Mouse (Mus musculus): Measurements from ENCODE around the gene Mtmr12. TPM values are rescaled to one million over a fixed set of nuclear protein-coding genes. Genes with fewer than 3 reads are reported as not detected.
"Not testable (repeated sequence)": the region's sequence is repeated elsewhere in the genome, so short reads cannot be mapped to it uniquely, and the experiment has no call there.

Mtmr12 gene
- polyA plus RNA-seq, 1 experiment from 2014 or later = 9.2 TPM

DNA sequence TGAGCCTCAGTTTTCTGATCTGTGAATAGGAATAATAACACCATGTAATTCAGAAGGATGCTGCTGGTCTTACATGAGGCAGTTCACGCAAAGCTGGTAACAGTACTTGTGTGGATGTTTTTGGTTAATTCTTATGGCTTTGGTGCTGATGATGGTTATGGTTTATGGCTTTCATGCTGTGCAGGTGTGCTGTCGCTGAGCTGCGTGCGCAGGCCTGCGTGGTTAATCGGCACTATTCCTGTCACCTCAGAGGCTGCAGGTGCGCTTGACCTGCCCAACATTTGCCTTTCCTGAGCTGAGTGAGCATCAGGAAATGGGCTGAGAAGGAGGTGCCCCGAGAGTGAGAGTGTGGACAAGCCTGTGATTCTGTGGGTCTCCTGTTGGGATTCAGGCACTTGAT, 11.3 kb downstream of the Mtmr12 start:
- H3K27ac ChIP-seq (replicated peaks) = no peak overlapping the region
- H3K4me1 ChIP-seq (replicated peaks) = peaks cover 15% of the 10 kb centered on the region
- no peaks in the 10 kb centered on the region for H3K9me3 ChIP-seq
- no peak for ATAC-seq (ENCODE audit: low FRiP score, low read depth)
- H3K36me3 ChIP-seq = no peaks in the 10 kb centered on the region
- no peak overlapping the region for H3K4me2 ChIP-seq
- H3K4me3 ChIP-seq = no peak overlapping the region
- 94% methylated on average over 8 of the region's 8 CpGs for WGBS
- no peaks in the 10 kb centered on the region for H3K27me3 ChIP-seq
- no peak overlapping the region for H3K9ac ChIP-seq

DNA sequence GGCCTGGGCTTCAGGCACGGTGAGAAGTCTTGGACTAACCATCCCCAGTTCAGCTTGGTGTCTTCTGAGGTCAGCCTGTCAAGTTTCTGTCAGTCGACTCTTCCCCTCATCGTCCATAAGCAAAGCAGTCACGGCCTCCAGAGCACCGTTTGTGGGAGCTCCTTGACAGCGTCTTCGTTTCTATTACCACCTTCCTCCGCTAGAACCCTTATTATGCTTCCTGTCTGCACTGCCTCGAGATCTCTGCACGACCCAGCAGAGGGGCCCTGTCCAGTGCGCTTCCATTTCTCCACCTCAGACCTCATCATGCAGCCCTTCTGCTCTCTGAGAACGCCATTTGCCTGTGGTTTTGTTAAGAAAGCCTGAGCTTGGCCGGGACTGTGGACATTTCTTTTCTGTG, 12.0 kb downstream of the Mtmr12 start:
- no peak for ATAC-seq (ENCODE audit: low FRiP score, low read depth)
- Histone ChIP-seq H3K9ac (no peak overlapping the region), H3K4me2 (no peak overlapping the region), H3K27me3 (no peaks in the 10 kb centered on the region), H3K27ac (replicated peaks) (no peak overlapping the region), H3K4me1 (replicated peaks) (peaks cover 14% of the 10 kb centered on the region), H3K4me3 (no peak overlapping the region), H3K36me3 (no peaks in the 10 kb centered on the region), H3K9me3 (no peaks in the 10 kb centered on the region)
- 83% methylated on average over 13 of the region's 13 CpGs for WGBS

DNA sequence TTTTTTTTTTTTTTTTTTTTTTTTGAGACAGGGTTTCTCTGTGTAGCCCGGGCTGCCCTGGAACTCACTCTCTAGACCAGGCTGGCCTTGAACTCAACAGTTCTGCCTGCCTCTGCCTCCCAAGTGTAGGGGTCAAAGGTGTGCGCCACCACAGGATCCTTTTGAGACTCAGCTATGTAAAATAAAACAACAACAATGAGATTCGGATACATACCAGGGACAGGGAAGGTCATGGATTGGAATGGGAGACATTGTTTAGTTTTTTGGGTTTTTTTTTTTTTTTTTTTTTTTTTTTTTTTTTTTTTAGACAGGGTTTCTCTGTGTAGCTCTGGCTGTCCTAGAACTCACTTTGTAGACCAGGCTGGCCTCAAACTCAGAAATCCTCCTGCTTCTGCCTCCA, 12.5 kb downstream of the Mtmr12 start:
- not testable (repeated sequence) for H3K9ac ChIP-seq; H3K36me3 ChIP-seq; H3K9me3 ChIP-seq; H3K4me3 ChIP-seq; H3K4me2 ChIP-seq; ATAC-seq (ENCODE audit: low FRiP score, low read depth); H3K27me3 ChIP-seq; H3K27ac ChIP-seq (replicated peaks)
- peaks cover 19% of the 10 kb centered on the region for H3K4me1 ChIP-seq (replicated peaks)
- WGBS = 83% methylated on average over 3 of the region's 3 CpGs

DNA sequence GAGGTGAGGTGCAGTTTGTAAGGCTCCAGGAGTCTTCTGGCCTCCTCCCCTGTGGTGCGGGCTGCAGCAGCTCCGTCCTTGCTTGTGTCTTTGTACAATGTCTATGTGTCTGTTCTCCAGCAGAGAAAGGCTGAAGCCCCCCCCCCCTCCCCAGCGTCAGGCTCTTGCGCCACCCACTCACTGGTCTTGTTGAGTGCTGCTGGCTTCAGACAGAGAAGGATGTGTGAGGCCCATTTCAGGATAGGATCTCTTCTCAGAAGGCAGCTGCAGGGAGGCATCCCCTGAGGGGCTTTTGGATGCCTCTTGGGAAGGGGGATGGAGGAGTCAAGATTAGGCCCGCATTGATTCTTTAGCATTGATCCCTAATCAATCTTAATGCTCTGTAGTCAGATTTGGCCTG, 13.0 kb downstream of the Mtmr12 start:
- Histone ChIP-seq H3K27me3 (no peaks in the 10 kb centered on the region), H3K36me3 (no peaks in the 10 kb centered on the region), H3K27ac (replicated peaks) (no peak overlapping the region), H3K4me2 (no peak overlapping the region), H3K9me3 (no peaks in the 10 kb centered on the region), H3K9ac (no peak overlapping the region), H3K4me3 (no peak overlapping the region), H3K4me1 (replicated peaks) (peaks cover 24% of the 10 kb centered on the region)
- no peak for ATAC-seq (ENCODE audit: low FRiP score, low read depth)
- WGBS = 34% methylated on average over 5 of the region's 5 CpGs

DNA sequence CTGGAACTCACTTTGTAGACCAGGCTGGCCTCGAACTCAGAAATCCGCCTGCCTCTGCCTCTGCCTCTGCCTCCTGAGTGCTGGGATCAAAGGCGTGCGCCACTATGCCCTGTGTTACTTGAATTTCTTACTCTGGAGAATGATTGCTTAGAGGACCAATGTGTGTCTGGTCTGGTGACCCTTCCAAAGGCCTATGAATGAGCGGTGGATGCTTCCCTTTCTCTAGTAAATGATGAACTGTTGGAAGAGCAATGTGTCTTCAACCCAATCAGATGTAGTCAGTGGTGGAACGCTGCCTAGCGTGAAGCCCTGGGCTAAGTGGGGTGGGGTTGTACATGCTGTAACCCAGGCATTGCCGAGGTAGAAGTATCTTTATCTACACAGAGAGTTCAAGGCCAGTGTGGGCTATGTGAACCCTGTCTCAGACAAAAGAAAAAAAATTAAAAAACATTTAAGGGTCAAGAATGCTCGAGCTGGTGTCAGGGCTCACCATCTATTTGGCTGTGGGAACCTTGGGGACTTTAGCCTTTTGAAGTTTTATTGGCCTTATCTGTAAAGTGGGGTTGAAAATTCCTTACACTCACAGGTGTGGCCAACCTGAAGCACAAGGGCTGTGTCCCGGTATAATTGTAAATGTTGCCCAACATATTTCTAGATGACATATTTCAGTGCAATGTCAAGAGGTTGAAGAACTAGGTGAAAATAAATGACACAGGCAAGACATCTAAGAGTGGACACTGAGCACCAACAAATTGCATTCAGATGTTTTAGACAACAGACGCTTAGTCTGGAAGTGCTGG, 14.0 kb downstream of the Mtmr12 start:
- no peak for ATAC-seq (ENCODE audit: low FRiP score, low read depth)
- Histone ChIP-seq H3K27me3 (no peaks in the 10 kb centered on the region), H3K4me3 (no peak overlapping the region), H3K9ac (no peak overlapping the region), H3K4me1 (replicated peaks) (peaks cover 30% of the 10 kb centered on the region), H3K36me3 (no peaks in the 10 kb centered on the region), H3K9me3 (no peaks in the 10 kb centered on the region), H3K4me2 (no peak overlapping the region), H3K27ac (replicated peaks) (no peak overlapping the region)
- WGBS = 91% methylated on average over 11 of the region's 11 CpGs

DNA sequence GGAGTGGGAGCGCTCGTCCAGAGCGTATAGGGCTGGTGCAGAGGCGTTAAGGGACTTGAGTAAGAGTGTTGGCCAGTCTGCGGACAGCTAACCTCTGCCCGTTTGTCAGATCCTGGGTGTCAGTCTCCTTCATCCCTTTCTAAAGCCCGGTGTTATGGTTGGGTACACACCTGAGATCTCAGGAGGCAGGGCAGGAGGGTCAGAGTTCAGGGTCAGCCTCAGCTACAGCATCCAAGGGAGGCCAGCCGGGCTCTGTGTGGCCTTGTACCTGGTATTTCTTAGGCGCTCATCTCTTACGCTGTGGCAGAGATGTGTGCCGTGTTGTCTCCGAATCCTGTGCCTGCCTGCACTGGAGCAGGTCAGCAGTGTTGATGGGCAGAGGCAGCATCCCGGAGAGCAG, 16.3 kb downstream of the Mtmr12 start:
- no peak for ATAC-seq (ENCODE audit: low FRiP score, low read depth)
- Histone ChIP-seq H3K9ac (no peak overlapping the region), H3K27me3 (no peaks in the 10 kb centered on the region), H3K36me3 (no peaks in the 10 kb centered on the region), H3K27ac (replicated peaks) (no peak overlapping the region), H3K4me1 (replicated peaks) (peaks cover 21% of the 10 kb centered on the region), H3K9me3 (no peaks in the 10 kb centered on the region), H3K4me2 (no peak overlapping the region), H3K4me3 (no peak overlapping the region)
- WGBS = 86% methylated on average over 13 of the region's 13 CpGs

DNA sequence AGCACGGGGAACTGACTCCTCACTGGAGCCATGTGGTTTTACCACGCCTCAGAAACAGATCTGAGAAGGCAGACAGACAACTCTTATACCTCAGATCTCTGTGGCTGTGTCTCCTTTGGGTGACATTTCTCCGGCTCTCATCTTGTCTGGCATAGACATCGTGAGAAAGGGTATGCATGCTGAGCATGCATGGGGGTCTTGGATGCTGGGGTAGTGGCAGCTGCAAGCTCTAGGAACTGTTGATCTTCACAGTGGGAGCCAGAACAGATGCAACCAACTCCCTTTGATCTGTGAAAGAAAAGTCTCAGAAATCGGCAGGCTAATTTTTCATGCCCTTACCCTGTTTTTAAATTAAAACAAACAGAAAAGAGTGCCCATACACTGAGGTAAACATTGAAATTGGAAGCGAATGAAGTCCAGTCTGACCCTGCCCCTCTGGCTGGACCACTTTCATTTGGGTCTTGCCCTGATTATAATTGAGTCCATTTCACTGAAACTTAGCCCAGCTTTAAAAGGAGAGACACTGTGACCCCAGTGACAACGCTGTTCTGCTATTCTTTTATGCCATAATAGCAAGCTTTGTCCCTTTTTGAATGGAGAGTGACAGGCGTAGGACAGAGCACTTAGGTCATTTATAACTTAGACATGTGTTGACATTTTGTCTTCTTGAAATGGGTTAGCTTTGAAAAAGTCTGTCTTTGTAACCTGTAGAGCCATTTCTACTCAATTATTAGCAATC, 17.9 kb downstream of the Mtmr12 start:
- H3K9me3 ChIP-seq = no peaks in the 10 kb centered on the region
- H3K27me3 ChIP-seq = no peaks in the 10 kb centered on the region
- no peak; the same call in 1 of the 2 replicates for ATAC-seq (ENCODE audit: low FRiP score, low read depth)
- H3K27ac ChIP-seq (replicated peaks) = no peak overlapping the region
- H3K36me3 ChIP-seq = no peaks in the 10 kb centered on the region
- peaks cover 21% of the 10 kb centered on the region for H3K4me1 ChIP-seq (replicated peaks)
- H3K4me2 ChIP-seq = no peak overlapping the region
- 8% methylated on average over 8 of the region's 8 CpGs for WGBS
- H3K9ac ChIP-seq = no peak overlapping the region
- H3K4me3 ChIP-seq = no peak overlapping the region

DNA sequence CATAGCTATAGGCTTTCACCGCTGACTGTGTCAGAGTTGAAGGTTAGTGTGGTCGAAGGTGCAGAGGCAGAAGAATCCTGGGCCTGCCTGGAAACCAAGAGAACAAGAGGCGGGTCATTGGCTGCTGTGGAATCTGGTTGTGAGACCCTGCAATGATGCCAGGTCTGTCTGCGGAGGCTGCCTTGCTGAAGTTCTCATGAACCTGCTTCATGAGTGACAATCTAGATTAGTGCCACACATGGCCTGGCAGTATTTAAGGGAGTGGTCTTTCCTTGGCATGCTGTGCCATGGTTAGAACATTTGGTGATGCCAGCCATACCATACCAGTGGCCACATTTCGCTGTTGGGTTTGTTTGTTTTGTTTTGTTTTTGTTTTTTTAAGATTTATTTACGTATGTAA, 18.6 kb downstream of the Mtmr12 start:
- no peak for ATAC-seq (ENCODE audit: low FRiP score, low read depth)
- Histone ChIP-seq H3K9me3 (no peaks in the 10 kb centered on the region), H3K4me2 (no peak overlapping the region), H3K27me3 (no peaks in the 10 kb centered on the region), H3K27ac (replicated peaks) (no peak overlapping the region), H3K4me3 (no peak overlapping the region), H3K36me3 (no peaks in the 10 kb centered on the region), H3K9ac (no peak overlapping the region), H3K4me1 (replicated peaks) (peaks cover 23% of the 10 kb centered on the region)
- 51% methylated on average over 6 of the region's 6 CpGs for WGBS

DNA sequence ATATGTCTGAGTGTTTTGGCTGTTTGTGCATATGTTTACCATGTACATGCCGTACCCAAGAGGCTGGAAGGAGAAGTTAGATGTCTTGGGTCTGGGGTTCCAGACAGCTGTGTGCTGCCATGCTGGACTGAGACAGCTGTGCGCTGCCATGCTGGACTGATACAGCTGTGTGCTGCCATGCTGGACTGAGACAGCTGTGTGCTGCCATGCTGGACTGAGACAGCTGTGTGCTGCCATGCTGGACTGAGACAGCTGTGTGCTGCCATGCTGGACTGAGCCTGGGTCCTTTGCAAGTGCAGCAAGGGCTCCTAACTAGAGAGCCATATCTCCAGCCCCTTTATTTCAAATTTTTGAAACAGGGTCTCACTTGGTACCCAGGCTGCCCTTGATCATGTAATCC, 19.4 kb downstream of the Mtmr12 start:
- WGBS = 86% methylated on average over 2 of the region's 2 CpGs
- ATAC-seq (ENCODE audit: low FRiP score, low read depth) = no peak
- no peak overlapping the region for H3K9ac ChIP-seq

DNA sequence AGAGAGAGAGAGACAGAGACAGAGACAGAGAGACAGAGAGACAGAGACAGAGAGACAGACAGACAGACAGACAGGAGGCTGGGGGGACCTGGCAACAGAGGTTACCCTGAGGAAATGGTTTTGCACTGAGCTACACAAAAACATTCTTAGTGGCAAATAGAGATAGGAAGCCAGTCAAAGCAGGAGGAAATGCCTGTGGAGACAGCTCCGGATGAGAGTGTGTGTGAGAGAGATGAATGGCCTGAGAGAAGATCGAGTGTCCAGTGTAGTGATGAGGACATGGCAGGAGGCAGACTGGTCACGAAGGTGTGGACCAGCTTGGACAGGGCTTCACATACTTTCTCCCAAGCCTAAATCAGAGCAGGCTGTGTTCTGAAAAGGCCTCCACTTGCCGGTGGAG, 20.2 kb downstream of the Mtmr12 start:
- Histone ChIP-seq H3K9ac (no peak overlapping the region), H3K27me3 (no peaks in the 10 kb centered on the region), H3K27ac (replicated peaks) (no peak overlapping the region), H3K9me3 (no peaks in the 10 kb centered on the region), H3K4me3 (no peak overlapping the region), H3K36me3 (no peaks in the 10 kb centered on the region), H3K4me1 (replicated peaks) (peaks cover 27% of the 10 kb centered on the region), H3K4me2 (no peak overlapping the region)
- ATAC-seq (ENCODE audit: low FRiP score, low read depth) = no peak
- 69% methylated on average over 4 of the region's 4 CpGs for WGBS

More for the DNA sequence above, 19.4 kb downstream of the Mtmr12 start:
- Histone ChIP-seq H3K36me3 (no peaks in the 10 kb centered on the region), H3K27me3 (no peaks in the 10 kb centered on the region), H3K4me2 (no peak overlapping the region), H3K4me3 (no peak overlapping the region), H3K4me1 (replicated peaks) (peaks cover 23% of the 10 kb centered on the region), H3K9me3 (no peaks in the 10 kb centered on the region), H3K27ac (replicated peaks) (no peak overlapping the region)

DNA sequence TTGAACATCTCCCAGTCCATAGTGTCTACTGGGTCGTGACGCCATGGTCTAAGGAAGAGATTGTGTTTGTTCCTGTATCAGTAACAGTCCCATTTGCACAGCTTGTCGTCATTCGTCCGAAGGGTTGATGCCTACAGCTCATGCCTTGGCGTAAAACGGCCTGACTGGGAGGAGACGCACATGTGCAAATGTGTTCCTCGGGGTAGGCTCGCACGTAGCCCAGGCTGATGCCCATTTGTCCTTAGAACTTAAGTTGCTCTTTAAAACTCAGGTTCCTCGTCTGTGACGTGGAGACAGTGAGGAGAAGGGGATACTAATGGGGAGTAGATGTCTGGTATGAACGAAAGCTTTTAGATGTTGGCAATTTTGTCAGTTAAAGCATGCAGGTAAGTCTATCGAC, 22.1 kb downstream of the Mtmr12 start:
- Histone ChIP-seq H3K4me3 (no peak overlapping the region), H3K27ac (replicated peaks) (no peak overlapping the region), H3K36me3 (no peaks in the 10 kb centered on the region), H3K4me2 (no peak overlapping the region), H3K9me3 (no peaks in the 10 kb centered on the region), H3K9ac (no peak overlapping the region), H3K27me3 (no peaks in the 10 kb centered on the region), H3K4me1 (replicated peaks) (peaks cover 28% of the 10 kb centered on the region)
- no peak for ATAC-seq (ENCODE audit: low FRiP score, low read depth)
- WGBS = 97% methylated on average over 15 of the region's 15 CpGs

DNA sequence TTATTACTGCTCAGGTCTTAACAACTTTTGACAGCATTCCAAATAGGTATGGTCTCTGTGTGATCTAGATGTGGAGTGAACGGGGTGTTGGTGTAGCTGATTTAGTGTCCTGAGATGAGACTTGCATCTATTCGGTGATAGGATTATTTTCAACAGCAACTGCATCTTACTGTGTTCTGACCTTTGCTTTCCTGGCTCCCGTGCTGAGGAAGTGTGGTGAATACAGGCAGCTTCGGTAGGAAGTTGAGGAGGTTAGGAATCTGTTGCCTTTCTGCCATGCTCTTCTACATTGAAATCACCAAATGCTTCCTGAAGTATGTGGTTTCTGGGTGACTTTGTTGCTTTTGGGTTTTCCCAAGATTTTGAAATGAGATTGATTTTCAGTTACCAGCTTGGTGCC, 22.5 kb downstream of the Mtmr12 start:
- Histone ChIP-seq H3K4me1 (replicated peaks) (peaks cover 26% of the 10 kb centered on the region), H3K9ac (no peak overlapping the region)
- 87% methylated on average over 4 of the region's 4 CpGs for WGBS

More for the DNA sequence above, 22.5 kb downstream of the Mtmr12 start:
- no peaks in the 10 kb centered on the region for H3K9me3 ChIP-seq
- ATAC-seq (ENCODE audit: low FRiP score, low read depth) = no peak
- H3K4me2 ChIP-seq = no peak overlapping the region
- no peaks in the 10 kb centered on the region for H3K27me3 ChIP-seq
- no peaks in the 10 kb centered on the region for H3K36me3 ChIP-seq
- H3K27ac ChIP-seq (replicated peaks) = no peak overlapping the region
- no peak overlapping the region for H3K4me3 ChIP-seq

Data from hindbrain, embryonic 15.5 days (tissue).